Mouse (Mus musculus): Measurements from ENCODE around the gene Zbtb17.

DNA sequence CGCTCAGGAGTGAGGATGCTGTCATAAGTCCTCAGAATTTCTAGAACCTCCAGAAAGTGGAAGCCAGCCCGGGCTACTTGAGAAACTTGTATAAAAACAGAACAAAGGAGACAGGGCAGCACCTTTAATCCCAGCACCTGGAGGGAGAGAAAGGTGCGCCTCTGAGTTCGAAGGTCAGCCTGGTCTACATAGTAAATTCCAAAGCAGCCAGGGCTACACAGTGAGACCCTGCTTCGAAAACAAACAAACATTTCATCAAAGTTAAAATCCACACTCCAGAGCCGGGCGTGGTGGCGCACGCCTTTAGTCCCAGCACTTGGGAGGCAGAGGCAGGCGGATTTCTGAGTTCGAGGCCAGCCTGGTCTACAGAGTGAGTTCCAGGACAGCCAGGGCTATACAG, 61.4 kb downstream of the Zbtb17 start:
- no peak for TF ChIP-seq REST (IDR thresholded peaks at IDR 0.05; ENCODE audit: insufficient read depth, insufficient read length)
- TF ChIP-seq MYOD1 (IDR thresholded peaks at IDR 0.05; ENCODE audit: control insufficient read depth in 1 of 3, insufficient read length in 2 of 3, low read depth in 2 of 3): no peak
- TF ChIP-seq POLR2A (IDR thresholded peaks at IDR 0.05; ENCODE audit: insufficient read length, low read depth): no peak
- TF ChIP-seq MAX (IDR thresholded peaks at IDR 0.05; ENCODE audit: low read depth): no peak
- no peak for TF ChIP-seq USF1 (IDR thresholded peaks at IDR 0.05; ENCODE audit: low read depth)
- no peak for TF ChIP-seq TCF12 (IDR thresholded peaks at IDR 0.05; ENCODE audit: insufficient read depth, poor library complexity, severe bottlenecking)
- TF ChIP-seq MYOG (IDR thresholded peaks at IDR 0.05; ENCODE audit: control insufficient read depth in 1 of 3, insufficient read depth in 1 of 3, insufficient read length in 2 of 3, low read depth in 2 of 3): no peak
- no peak for TF ChIP-seq E2F4 (IDR thresholded peaks at IDR 0.05; ENCODE audit: insufficient read depth)
- TF ChIP-seq POLR2AphosphoS2 (IDR thresholded peaks at IDR 0.05; ENCODE audit: insufficient read length, low read depth): no peak
